Mouse (Mus musculus): ENCODE measurements around the gene Nkx2-5.

GRCm38 (mm10) chr17:26840922-26841731, 3.7 kb downstream of the Nkx2-5 start:
- TF ChIP-seq CTCF (IDR thresholded peaks at IDR 0.05; ENCODE audit: low read depth, low read length) (no peak), POLR2A (IDR thresholded peaks at IDR 0.05; ENCODE audit: borderline replicate concordance, low read depth, low read length) (no peak)

Measured in bone marrow macrophage, adult 2 months (primary cell).